Mouse (Mus musculus) kidney, adult 2 months (tissue): ENCODE measurements around the gene Scamp3.

ENCODE experiments used
- CTCF ChIP-seq: fragments of 200-500 bp; conservative IDR thresholded peaks from 2 replicates; pipeline ENCODE4 v1.5.1; 2011; ENCODE audit warnings: low read depth, mild to moderate bottlenecking, control low read depth, low read length, moderate library complexity, mixed read lengths; ENCODE audit not compliant: insufficient read depth, insufficient read length
- POLR2A ChIP-seq: fragments of 200-500 bp; IDR thresholded peaks from one replicate; pipeline ENCODE4 v1.6.1; 2011; ENCODE audit warnings: low read depth, low read length, control low read depth

- TF ChIP-seq POLR2A (no peak), CTCF (no peak)
Observed at GRCm38 (mm10) chr3:89166945-89167344, 10.3 kb upstream of the Scamp3 start.
